Mouse (Mus musculus) embryonic facial prominence, embryonic 13.5 days (tissue): Measurements from ENCODE around the gene Ctps. TPM values are rescaled to one million over a fixed set of nuclear protein-coding genes. Genes with fewer than 3 reads are reported as not detected.

Experiments used
- ATAC-seq: fragments of 200-750 bp; cut with Nextera tagmentation; 2 replicates; pipeline ENCODE4 v1.8.0; 2017; ENCODE audit warnings: low read depth; ENCODE audit not compliant: insufficient number of reproducible peaks, insufficient read depth, low FRiP score, low TSS enrichment
- H3K27ac ChIP-seq: fragments of 300-500 bp; sonication (generic); 2 replicates; pipeline ENCODE4 v1.5.1; 2015; ENCODE audit warnings: moderate library complexity, mild to moderate bottlenecking, inconsistent platforms
- H3K27me3 ChIP-seq: fragments of 300-500 bp; sonication (generic); 2 replicates; pipeline ENCODE4 v1.6.1; 2015; ENCODE audit warnings: mild to moderate bottlenecking, inconsistent platforms
- H3K36me3 ChIP-seq: fragments of 300-500 bp; sonication (generic); 2 replicates; pipeline ENCODE4 v1.6.1; 2015; ENCODE audit warnings: mild to moderate bottlenecking, inconsistent platforms
- H3K4me1 ChIP-seq: fragments of 300-500 bp; sonication (generic); 2 replicates; pipeline ENCODE4 v1.6.1; 2015; ENCODE audit warnings: inconsistent platforms
- H3K4me2 ChIP-seq: fragments of 300-500 bp; sonication (generic); 2 replicates; pipeline ENCODE4 v1.6.1; 2015; ENCODE audit warnings: moderate library complexity, mild to moderate bottlenecking, inconsistent platforms
- H3K4me3 ChIP-seq: fragments of 300-500 bp; sonication (generic); 2 replicates; pipeline ENCODE4 v1.5.1; 2015; ENCODE audit warnings: mild to moderate bottlenecking, inconsistent platforms
- H3K9ac ChIP-seq: fragments of 300-500 bp; sonication (generic); 2 replicates; pipeline ENCODE4 v1.6.1; 2015; ENCODE audit warnings: mild to moderate bottlenecking, inconsistent platforms
- H3K9me3 ChIP-seq: fragments of 300-500 bp; sonication (generic); 2 replicates; pipeline ENCODE4 v1.6.1; 2016; ENCODE audit warnings: inconsistent platforms
- WGBS: fragments of 180-500 bp; shearing (Covaris S2); methylation state at CpG from one replicate; pipeline ENCODE4 v1.1.7; 2015; ENCODE audit warnings: mixed read lengths; 5-methylcytosine and 5-hydroxymethylcytosine counted together
- polyA plus RNA-seq: library from polyadenylated mRNA; unstranded; fragments of >200 nt; fragmentation: Nextera tagmentation; extraction: Ambion mirVana; gene quantifications from 2 replicates; pipeline ENCODE4 v1.2.1, GENCODE M21; 2015

Gene Ctps
- 86.6 and 90.7 TPM in 2 replicates for polyA plus RNA-seq

GRCm38 (mm10) chr4:120569486-120570437, at the start of gene Ctps:
Gene Ctps (minus strand): TSS chr4:120570276.
- H3K9me3 ChIP-seq = no peaks in the 10 kb centered on the region
- H3K36me3 ChIP-seq = peaks cover 16% of the 10 kb centered on the region
- H3K27ac ChIP-seq = peak within 1 kb of the TSS; percentile 94
- peak within 1 kb of the TSS; percentile 65 for H3K4me2 ChIP-seq
- under 1% methylated on average over 97 of the region's 97 CpGs for WGBS
- peak within 1 kb of the TSS; percentile 94 for H3K9ac ChIP-seq
- peak; percentile 97 for ATAC-seq
- peak within 1 kb of the TSS; percentile 80 for H3K4me3 ChIP-seq
- peaks cover 29% of the 10 kb centered on the region for H3K4me1 ChIP-seq
- H3K27me3 ChIP-seq = no peaks in the 10 kb centered on the region

GRCm38 (mm10) chr4:120616199-120617025, 46.3 kb upstream of the Ctps start:
- no peak overlapping the region for H3K27ac ChIP-seq
- WGBS = 63% methylated on average over 13 of the region's 13 CpGs
- no peak overlapping the region for H3K4me2 ChIP-seq
- H3K9me3 ChIP-seq = no peaks in the 10 kb centered on the region
- H3K4me3 ChIP-seq = no peak overlapping the region
- ATAC-seq = no peak
- H3K27me3 ChIP-seq = no peaks in the 10 kb centered on the region
- H3K9ac ChIP-seq = no peak overlapping the region
- H3K4me1 ChIP-seq = 0 out of 2 replicates have a peak, but pooled peaks cover 8% of the 10 kb centered on the region
- no peaks in the 10 kb centered on the region for H3K36me3 ChIP-seq

DNA sequence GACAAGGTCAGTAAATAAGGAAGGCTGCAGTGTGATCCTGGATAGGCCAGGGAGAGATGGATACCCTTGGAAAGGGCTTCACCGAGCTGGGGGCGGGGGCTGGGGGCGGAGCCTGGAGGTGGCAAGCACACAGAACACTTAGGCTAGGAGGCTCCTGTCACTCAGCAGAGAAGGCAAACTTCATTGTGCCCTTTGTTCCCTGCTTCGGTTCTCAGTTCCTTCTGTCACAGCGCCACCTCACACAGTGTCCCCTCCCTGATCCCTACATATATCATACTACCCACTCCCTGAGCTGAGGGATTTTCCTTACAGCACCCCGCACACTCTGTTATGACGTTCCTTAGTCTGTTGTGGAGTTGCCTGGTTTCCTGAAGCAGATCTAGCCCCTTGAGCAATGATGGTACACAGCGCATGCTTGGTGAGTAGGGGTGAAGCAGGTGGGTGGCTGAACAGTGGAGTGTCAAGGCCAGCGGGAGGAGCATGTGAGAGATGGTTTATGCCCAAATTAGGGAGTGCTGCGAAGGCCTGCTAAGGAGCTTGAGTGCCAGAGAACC, 45.5 kb upstream of the Ctps start:
- H3K27me3 ChIP-seq = no peaks in the 10 kb centered on the region
- ATAC-seq = no peak
- no peaks in the 10 kb centered on the region for H3K36me3 ChIP-seq
- H3K4me1 ChIP-seq = 0 out of 2 replicates have a peak, but pooled peaks cover 8% of the 10 kb centered on the region
- H3K4me2 ChIP-seq = no peak overlapping the region
- no peak overlapping the region for H3K27ac ChIP-seq
- H3K9ac ChIP-seq = no peak overlapping the region
- 37% methylated on average over 10 of the region's 10 CpGs for WGBS
- H3K9me3 ChIP-seq = no peaks in the 10 kb centered on the region
- no peak overlapping the region for H3K4me3 ChIP-seq

- no peaks in the 10 kb centered on the region for H3K36me3 ChIP-seq
- WGBS = 75% methylated on average over 9 of the region's 9 CpGs
- 0 out of 2 replicates have a peak, but pooled peaks cover 8% of the 10 kb centered on the region for H3K4me1 ChIP-seq
- no peak overlapping the region for H3K4me2 ChIP-seq
- no peak overlapping the region for H3K4me3 ChIP-seq
- no peaks in the 10 kb centered on the region for H3K27me3 ChIP-seq
- no peak for ATAC-seq
- H3K9ac ChIP-seq = no peak overlapping the region
- no peaks in the 10 kb centered on the region for H3K9me3 ChIP-seq
- H3K27ac ChIP-seq = no peak overlapping the region
Measured at GRCm38 (mm10) chr4:120614644-120615043, 44.6 kb upstream of the Ctps start.

- no peak overlapping the region for H3K4me3 ChIP-seq
- H3K9ac ChIP-seq = no peak overlapping the region
- H3K27ac ChIP-seq = no peak overlapping the region; the same call in 1 of the 2 replicates
- H3K4me2 ChIP-seq = no peak overlapping the region
- H3K4me1 ChIP-seq = 0 out of 2 replicates have a peak, but pooled peaks cover 8% of the 10 kb centered on the region
- no peaks in the 10 kb centered on the region for H3K9me3 ChIP-seq
- H3K27me3 ChIP-seq = no peaks in the 10 kb centered on the region
- no peaks in the 10 kb centered on the region for H3K36me3 ChIP-seq
- no peak for ATAC-seq
- 45% methylated on average over 8 of the region's 8 CpGs for WGBS
Measured at GRCm38 (mm10) chr4:120613691-120614329, 43.7 kb upstream of the Ctps start.

- H3K9me3 ChIP-seq = no peaks in the 10 kb centered on the region
- no peak overlapping the region for H3K4me3 ChIP-seq
- H3K27me3 ChIP-seq = no peaks in the 10 kb centered on the region
- 19% methylated on average over 9 of the region's 9 CpGs for WGBS
- no peaks in the 10 kb centered on the region for H3K36me3 ChIP-seq
- no peak for ATAC-seq
- no peak overlapping the region for H3K9ac ChIP-seq
- H3K4me1 ChIP-seq = 0 out of 2 replicates have a peak, but pooled peaks cover 8% of the 10 kb centered on the region
- H3K4me2 ChIP-seq = no peak overlapping the region
- no peak overlapping the region for H3K27ac ChIP-seq
Measured at GRCm38 (mm10) chr4:120612304-120613080, 42.4 kb upstream of the Ctps start.

DNA sequence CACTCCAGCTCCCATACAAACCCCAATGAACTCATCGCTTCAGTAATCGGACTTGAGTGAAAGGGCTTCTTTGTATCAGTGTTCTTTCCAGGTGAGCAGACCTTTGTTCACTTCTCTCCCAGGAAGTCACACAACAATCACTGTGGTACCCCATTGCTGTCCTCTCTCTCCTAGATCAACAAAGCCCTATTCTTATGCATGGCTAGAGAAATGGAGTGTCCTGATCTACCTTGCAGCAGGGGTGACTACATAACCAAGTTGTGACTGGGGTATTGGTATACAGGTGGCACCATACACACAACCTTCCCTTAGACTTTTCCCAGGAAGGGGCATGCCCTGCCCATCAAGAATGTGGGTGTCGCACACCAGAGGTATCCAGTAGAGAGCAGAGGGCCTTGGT, 40.9 kb upstream of the Ctps start:
- no peak overlapping the region for H3K9ac ChIP-seq
- no peaks in the 10 kb centered on the region for H3K36me3 ChIP-seq
- H3K27me3 ChIP-seq = no peaks in the 10 kb centered on the region
- ATAC-seq = no peak
- no peak overlapping the region for H3K27ac ChIP-seq
- 79% methylated on average over 3 of the region's 3 CpGs for WGBS
- no peak overlapping the region for H3K4me3 ChIP-seq
- H3K4me1 ChIP-seq = 0 out of 2 replicates have a peak, but pooled peaks cover 8% of the 10 kb centered on the region
- no peak overlapping the region for H3K4me2 ChIP-seq
- H3K9me3 ChIP-seq = no peaks in the 10 kb centered on the region

DNA sequence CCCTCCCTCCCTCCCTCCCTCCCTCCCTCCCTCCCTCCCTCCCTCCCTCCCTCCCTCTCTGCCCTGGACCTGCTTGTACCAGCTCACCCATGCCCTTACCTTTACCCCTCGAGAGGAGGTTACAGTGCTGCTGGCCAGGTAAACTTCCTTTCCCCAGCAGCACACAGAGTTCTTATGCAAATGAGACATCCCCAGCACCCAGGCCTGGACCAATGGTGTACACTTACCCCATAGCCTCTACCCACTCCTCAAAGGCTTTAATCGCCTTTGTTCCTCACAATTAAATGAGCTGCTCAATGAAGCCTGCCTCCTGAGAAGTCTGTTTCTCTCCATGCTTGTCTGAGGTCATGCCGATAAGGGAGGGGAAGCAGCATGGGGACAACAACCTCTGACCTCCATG, 36.9 kb upstream of the Ctps start:
- H3K27me3 ChIP-seq = no peaks in the 10 kb centered on the region
- no peak overlapping the region for H3K9ac ChIP-seq
- 38% methylated on average over 3 of the region's 3 CpGs for WGBS
- no peak overlapping the region for H3K27ac ChIP-seq
- H3K9me3 ChIP-seq = no peaks in the 10 kb centered on the region
- H3K4me1 ChIP-seq = no peaks in the 10 kb centered on the region; the same call in 1 of the 2 replicates
- no peak for ATAC-seq
- H3K36me3 ChIP-seq = no peaks in the 10 kb centered on the region
- H3K4me2 ChIP-seq = no peak overlapping the region
- H3K4me3 ChIP-seq = no peak overlapping the region

- H3K4me3 ChIP-seq = no peak overlapping the region
- H3K9me3 ChIP-seq = no peaks in the 10 kb centered on the region
- ATAC-seq = no peak
- H3K9ac ChIP-seq = no peak overlapping the region
- no peak overlapping the region for H3K27ac ChIP-seq
- peaks cover 8% of the 10 kb centered on the region; the same call in 1 of the 2 replicates for H3K4me1 ChIP-seq
- H3K27me3 ChIP-seq = no peaks in the 10 kb centered on the region
- 68% methylated on average over 3 of the region's 3 CpGs for WGBS
- H3K4me2 ChIP-seq = no peak overlapping the region
- no peaks in the 10 kb centered on the region for H3K36me3 ChIP-seq
Measured at GRCm38 (mm10) chr4:120602669-120603068, 32.6 kb upstream of the Ctps start.

- no peak for ATAC-seq
Measured at GRCm38 (mm10) chr4:120601774-120602173, 31.7 kb upstream of the Ctps start.

More at GRCm38 (mm10) chr4:120601774-120602173, 31.7 kb upstream of the Ctps start:
- WGBS = 55% methylated on average over 1 of the region's 1 CpGs
- Histone ChIP-seq H3K27ac (no peak overlapping the region), H3K4me2 (no peak overlapping the region), H3K36me3 (no peaks in the 10 kb centered on the region), H3K9me3 (no peaks in the 10 kb centered on the region), H3K4me3 (no peak overlapping the region), H3K4me1 (peaks cover 8% of the 10 kb centered on the region; the same call in 1 of the 2 replicates), H3K27me3 (no peaks in the 10 kb centered on the region), H3K9ac (no peak overlapping the region)
